Mouse (Mus musculus) limb, embryonic 11.5 days (tissue): ENCODE results near the gene Ube2t. TPM values are rescaled to one million over a fixed set of nuclear protein-coding genes. Genes with fewer than 3 reads are reported as not detected.
A peak's percentile ranks its signal among the peaks of the same experiment; 100 is the strongest.

Source experiments
- ATAC-seq: fragments of 200-750 bp; cut with Nextera tagmentation; 2 replicates; pipeline ENCODE4 v1.8.0; 2017; ENCODE audit warnings: low read depth; ENCODE audit not compliant: insufficient number of reproducible peaks, low FRiP score, low TSS enrichment
- DNase-seq: peaks from one replicate; pipeline ENCODE4 v3.0.0-alpha.2; 2015; ENCODE audit warnings: low spot score
- H3K27ac ChIP-seq: fragments of 300-500 bp; sonication (generic); replicated peaks from 2 replicates; pipeline ENCODE4 v1.5.1; 2014; ENCODE audit warnings: low read depth, mild to moderate bottlenecking, low read length
- H3K27me3 ChIP-seq: fragments of 300-500 bp; sonication (generic); 2 replicates; pipeline ENCODE4 v1.6.1; 2014; ENCODE audit warnings: mild to moderate bottlenecking, low read length, mixed read lengths; ENCODE audit not compliant: control insufficient read depth, insufficient read depth
- H3K36me3 ChIP-seq: fragments of 300-500 bp; sonication (generic); 2 replicates; pipeline ENCODE4 v1.6.1; 2014; ENCODE audit warnings: mild to moderate bottlenecking, low read length, moderate library complexity, mixed read lengths; ENCODE audit not compliant: control insufficient read depth, insufficient read depth
- H3K4me1 ChIP-seq: fragments of 300-500 bp; sonication (generic); 2 replicates; pipeline ENCODE4 v1.6.1; 2014; ENCODE audit warnings: low read length, mixed read lengths; ENCODE audit not compliant: control insufficient read depth, insufficient read depth
- H3K4me2 ChIP-seq: fragments of 300-500 bp; sonication (generic); 2 replicates; pipeline ENCODE4 v1.6.1; 2014; ENCODE audit warnings: low read depth, mild to moderate bottlenecking, moderate library complexity; ENCODE audit not compliant: severe bottlenecking
- H3K4me3 ChIP-seq: fragments of 300-500 bp; sonication (generic); 2 replicates; pipeline ENCODE4 v1.5.1; 2014; ENCODE audit warnings: low read depth, low read length
- H3K9ac ChIP-seq: fragments of 300-500 bp; sonication (generic); 2 replicates; pipeline ENCODE4 v1.6.1; 2014; ENCODE audit warnings: mild to moderate bottlenecking, low read length
- H3K9me3 ChIP-seq: fragments of 300-500 bp; sonication (generic); 2 replicates; pipeline ENCODE4 v1.6.1; 2016; ENCODE audit warnings: low read length; ENCODE audit not compliant: control insufficient read depth
- WGBS: fragments of 180-500 bp; shearing (Covaris S2); extraction: QIAGEN DNeasy Blood & Tissue Kit; methylation state at CpG from one replicate; pipeline ENCODE4 v1.1.7; 2014; 5-methylcytosine and 5-hydroxymethylcytosine counted together
- polyA plus RNA-seq: library from polyadenylated mRNA; unstranded; fragments of >200 nt; fragmentation: Nextera tagmentation; extraction: Ambion mirVana; gene quantifications from 2 replicates; pipeline ENCODE4 v1.2.1, GENCODE M21; 2014

Gene Ube2t
- 46.7 and 48.6 TPM in 2 replicates for polyA plus RNA-seq

DNA sequence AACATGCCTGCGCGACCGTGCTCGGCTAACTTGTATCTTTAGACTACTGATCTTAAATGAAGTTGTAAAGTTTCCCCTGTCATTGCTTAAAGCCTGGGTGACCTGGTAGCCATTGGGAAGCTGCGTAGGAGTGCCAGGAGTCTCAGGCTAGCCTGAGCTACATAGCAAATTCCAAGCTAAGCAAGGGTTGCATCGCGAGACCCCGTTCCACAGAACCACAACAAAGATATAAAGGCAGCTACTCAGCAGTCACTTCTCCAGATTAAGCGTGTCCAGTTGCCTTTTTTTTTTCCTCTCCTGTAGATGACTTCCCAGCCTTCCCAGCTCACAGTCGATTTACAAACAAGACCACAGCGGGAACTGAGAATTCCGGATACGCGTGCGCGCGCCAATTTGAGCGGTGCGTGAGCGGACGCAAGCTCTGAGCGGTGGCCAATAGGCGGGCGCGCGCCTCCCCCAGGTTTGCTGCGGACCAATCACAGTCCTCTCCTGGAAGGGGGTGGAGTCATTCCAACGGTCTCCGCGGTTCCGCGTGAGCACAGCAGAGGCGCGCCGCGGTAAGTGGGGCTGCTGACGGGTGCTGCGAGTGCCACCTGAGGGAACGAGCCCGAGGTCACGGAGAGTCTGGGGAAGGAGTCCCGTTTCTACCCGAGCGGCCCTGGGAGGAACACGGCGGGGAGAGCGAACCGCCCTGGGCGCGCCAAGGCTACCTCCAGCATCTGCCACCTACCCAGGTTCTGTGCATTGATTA is at the start of gene Ube2t:
Gene Ube2t, plus strand, starts transcription at position 513 of the 751 bp plus-strand sequence.
- H3K36me3 ChIP-seq, result no peaks in the 10 kb centered on the region
- WGBS, result 2% methylated on average over 50 of the region's 50 CpGs
- no peaks in the 10 kb centered on the region for H3K9me3 ChIP-seq
- no peak within 1 kb of the TSS for H3K27ac ChIP-seq
- H3K4me1 ChIP-seq, result no peaks in the 10 kb centered on the region
- H3K27me3 ChIP-seq, result no peaks in the 10 kb centered on the region
- H3K4me3 ChIP-seq, result peak within 1 kb of the TSS; percentile 76
- ATAC-seq, result peak; percentile 98
- H3K4me2 ChIP-seq, result peak within 1 kb of the TSS; percentile 51
- DNase-seq, result peak; percentile 95
- H3K9ac ChIP-seq, result peak within 1 kb of the TSS; percentile 65

DNA sequence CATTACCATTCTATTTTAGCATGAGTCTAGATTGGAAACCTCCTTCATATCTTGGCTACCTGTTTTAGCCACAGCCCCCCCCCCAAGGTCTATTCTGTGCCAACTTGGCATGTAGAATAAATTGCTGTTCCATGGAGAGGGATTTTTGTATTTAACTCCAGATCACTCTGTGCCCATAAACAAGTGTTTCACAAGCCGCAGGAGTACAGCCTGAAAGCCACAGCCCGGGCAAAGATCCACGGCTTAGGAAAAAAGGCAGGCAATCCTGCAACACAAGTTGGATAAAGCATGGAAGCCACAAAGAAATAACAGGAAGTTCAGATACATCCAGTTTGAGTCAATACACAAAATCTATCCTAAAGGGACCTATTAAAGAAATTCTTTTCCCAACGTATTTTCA is 48.8 kb upstream of the Ube2t start:
- DNase-seq (no peak), ATAC-seq (no peak)
- Histone ChIP-seq H3K4me1 (no peaks in the 10 kb centered on the region), H3K4me2 (no peak overlapping the region), H3K27me3 (no peaks in the 10 kb centered on the region), H3K4me3 (no peak overlapping the region), H3K9me3 (no peaks in the 10 kb centered on the region), H3K27ac (no peak overlapping the region), H3K9ac (no peak overlapping the region), H3K36me3 (no peaks in the 10 kb centered on the region)
- WGBS, result 90% methylated on average over 4 of the region's 4 CpGs

DNA sequence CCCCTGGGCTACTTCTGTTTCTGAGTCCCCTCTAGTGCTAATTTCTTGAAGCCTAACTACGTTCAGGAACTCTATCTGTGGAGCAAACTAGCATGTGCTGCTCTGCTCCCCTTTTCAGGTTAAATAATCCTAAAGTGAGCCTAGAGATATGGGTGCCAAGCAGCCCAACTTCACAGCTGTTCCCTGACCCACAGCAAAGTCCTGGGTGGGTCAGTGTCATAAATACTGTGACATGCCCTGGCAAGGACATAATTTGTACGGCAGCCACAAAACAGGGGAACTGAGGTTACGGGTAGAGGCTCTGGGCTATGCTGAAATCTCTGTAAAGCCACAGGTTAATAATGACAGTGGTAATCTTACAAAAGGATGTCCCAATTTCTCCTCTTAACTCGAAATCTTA is 46.9 kb upstream of the Ube2t start:
- H3K4me3 ChIP-seq, result no peak overlapping the region
- no peaks in the 10 kb centered on the region for H3K27me3 ChIP-seq
- H3K4me2 ChIP-seq, result no peak overlapping the region
- 81% methylated on average over 4 of the region's 4 CpGs for WGBS
- DNase-seq (no peak), ATAC-seq (no peak)
- H3K36me3 ChIP-seq, result no peaks in the 10 kb centered on the region
- no peaks in the 10 kb centered on the region for H3K4me1 ChIP-seq
- no peak overlapping the region for H3K9ac ChIP-seq
- no peaks in the 10 kb centered on the region for H3K9me3 ChIP-seq
- H3K27ac ChIP-seq, result no peak overlapping the region

DNA sequence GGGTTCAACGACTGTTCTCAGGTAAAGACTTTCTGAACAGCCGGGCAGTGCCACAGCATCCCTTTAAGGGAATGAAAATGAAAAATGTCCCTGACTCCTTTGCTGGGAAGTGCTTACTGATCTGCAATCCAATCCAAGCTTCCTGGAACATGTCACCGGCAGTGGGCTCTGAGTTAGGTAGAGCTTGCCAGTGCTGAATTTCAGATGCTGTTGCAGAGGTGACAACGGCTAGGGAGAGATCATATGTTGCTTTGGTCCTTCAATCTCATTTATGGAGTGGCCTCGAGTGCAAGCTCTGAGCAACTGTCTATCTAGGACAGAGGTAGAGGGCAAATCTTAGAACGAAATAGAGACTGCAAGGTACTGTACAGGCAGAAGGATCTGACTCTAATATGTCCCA is 43.4 kb upstream of the Ube2t start:
- WGBS, result 81% methylated on average over 6 of the region's 6 CpGs
- ATAC-seq, result no peak

DNA sequence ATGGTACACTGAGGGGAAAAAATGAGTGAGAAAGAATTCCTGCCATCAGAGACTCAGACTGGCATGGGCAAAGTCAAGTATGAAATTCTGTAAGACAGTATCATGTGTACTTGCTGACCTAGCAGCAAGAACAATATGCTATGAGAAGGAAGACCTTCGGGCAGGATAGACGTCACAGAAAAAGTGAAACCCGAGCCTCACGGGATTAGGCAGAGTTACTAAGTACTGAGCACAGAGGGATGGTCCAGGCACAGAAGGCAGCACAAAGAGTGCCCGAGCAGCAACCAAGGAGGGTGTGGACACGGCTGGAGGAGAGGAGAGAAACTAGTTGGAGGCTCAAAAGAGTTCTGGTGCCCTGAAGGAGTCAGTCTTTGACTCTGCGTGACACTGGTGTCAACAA is 29.9 kb upstream of the Ube2t start:
- Histone ChIP-seq H3K4me1 (0 out of 2 replicates have a peak, but pooled peaks cover 3% of the 10 kb centered on the region), H3K9ac (no peak overlapping the region), H3K9me3 (no peaks in the 10 kb centered on the region), H3K27ac (no peak overlapping the region), H3K4me3 (no peak overlapping the region), H3K27me3 (no peaks in the 10 kb centered on the region), H3K36me3 (no peaks in the 10 kb centered on the region), H3K4me2 (no peak overlapping the region)
- WGBS, result 51% methylated on average over 7 of the region's 7 CpGs
- ATAC-seq, result no peak
- DNase-seq, result peak; percentile 26

More for the DNA sequence above, 43.4 kb upstream of the Ube2t start:
- Histone ChIP-seq H3K27me3 (no peaks in the 10 kb centered on the region), H3K27ac (no peak overlapping the region), H3K9me3 (no peaks in the 10 kb centered on the region), H3K4me3 (no peak overlapping the region), H3K36me3 (no peaks in the 10 kb centered on the region), H3K9ac (no peak overlapping the region), H3K4me2 (no peak overlapping the region), H3K4me1 (no peaks in the 10 kb centered on the region)
- no peak for DNase-seq

DNA sequence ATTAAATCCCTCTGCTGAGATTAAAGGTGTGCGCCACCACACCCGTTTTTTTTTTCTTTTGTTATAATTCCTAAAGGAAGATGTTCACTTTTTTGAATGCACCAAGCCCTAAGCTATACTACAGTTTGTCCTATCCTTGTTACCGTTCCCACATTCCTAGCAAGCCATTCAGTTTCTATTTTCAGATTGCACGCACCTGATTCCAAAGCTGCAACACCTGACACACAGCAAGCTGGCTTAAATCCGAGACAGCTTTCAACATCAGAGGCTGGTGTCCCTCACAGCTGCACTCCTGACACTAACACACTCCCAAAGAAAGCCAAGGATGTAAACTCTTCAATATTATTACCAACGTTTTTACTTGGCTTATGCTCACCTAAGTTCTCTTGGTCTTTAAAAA is 26.0 kb upstream of the Ube2t start:
- no peaks in the 10 kb centered on the region for H3K9me3 ChIP-seq

DNA sequence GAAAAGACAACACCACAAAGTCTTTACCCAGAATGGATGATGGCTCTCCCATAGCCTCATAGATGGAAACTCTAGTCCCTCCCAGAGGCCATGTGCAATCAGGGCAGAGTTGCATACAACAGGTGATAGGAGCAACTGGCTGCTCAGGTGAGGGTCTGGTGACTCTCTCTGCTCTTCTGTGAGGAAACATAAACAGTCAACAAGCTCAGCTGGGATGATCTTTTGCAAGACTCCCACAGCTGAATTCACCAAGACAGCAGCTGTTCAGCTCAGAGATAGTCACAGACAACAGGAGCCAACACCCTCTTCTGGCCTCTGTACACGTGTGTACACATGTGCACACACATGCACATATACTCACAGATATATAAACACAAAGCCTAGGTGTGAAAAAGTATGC is 24.1 kb upstream of the Ube2t start:
- H3K4me3 ChIP-seq, result no peak overlapping the region
- H3K36me3 ChIP-seq, result no peaks in the 10 kb centered on the region
- no peak overlapping the region for H3K27ac ChIP-seq
- H3K9me3 ChIP-seq, result no peaks in the 10 kb centered on the region
- no peak overlapping the region for H3K9ac ChIP-seq
- H3K4me1 ChIP-seq, result no peaks in the 10 kb centered on the region
- no peak overlapping the region for H3K4me2 ChIP-seq
- H3K27me3 ChIP-seq, result no peaks in the 10 kb centered on the region
- DNase-seq (no peak), ATAC-seq (no peak)
- WGBS, result 79% methylated on average over 1 of the region's 1 CpGs

More for the DNA sequence above, 26.0 kb upstream of the Ube2t start:
- ATAC-seq, result no peak
- Histone ChIP-seq H3K4me3 (no peak overlapping the region), H3K4me1 (0 out of 2 replicates have a peak, but pooled peaks cover 3% of the 10 kb centered on the region), H3K27me3 (no peaks in the 10 kb centered on the region), H3K4me2 (no peak overlapping the region), H3K9ac (no peak overlapping the region), H3K36me3 (no peaks in the 10 kb centered on the region), H3K27ac (no peak overlapping the region)
- WGBS, result 88% methylated on average over 6 of the region's 6 CpGs
- DNase-seq, result no peak

DNA sequence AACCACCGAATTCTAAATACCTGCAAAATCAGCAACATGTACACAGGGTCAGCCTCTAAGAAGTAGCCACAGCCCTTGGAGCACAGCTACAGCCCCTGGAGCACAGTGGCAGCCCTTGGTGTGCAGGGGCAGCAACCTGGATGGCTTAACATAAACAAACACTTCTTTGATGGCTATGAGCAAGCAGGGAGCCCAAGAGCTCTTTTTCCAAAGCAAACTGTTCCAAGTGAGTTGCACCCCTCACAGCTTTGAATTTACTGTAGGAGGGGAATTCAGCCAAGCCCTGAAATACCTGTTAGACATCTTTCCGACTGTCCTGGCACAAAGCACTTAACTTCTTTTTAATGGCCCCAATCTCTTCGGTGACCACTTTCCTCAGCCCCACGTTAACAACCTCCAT is 21.5 kb upstream of the Ube2t start:
- DNase-seq, result no peak
- Histone ChIP-seq H3K27me3 (no peaks in the 10 kb centered on the region), H3K4me3 (no peak overlapping the region), H3K9ac (no peak overlapping the region), H3K4me2 (no peak overlapping the region), H3K36me3 (no peaks in the 10 kb centered on the region), H3K4me1 (no peaks in the 10 kb centered on the region), H3K9me3 (no peaks in the 10 kb centered on the region), H3K27ac (no peak overlapping the region)
- WGBS, result 49% methylated on average over 4 of the region's 4 CpGs
- ATAC-seq, result no peak

DNA sequence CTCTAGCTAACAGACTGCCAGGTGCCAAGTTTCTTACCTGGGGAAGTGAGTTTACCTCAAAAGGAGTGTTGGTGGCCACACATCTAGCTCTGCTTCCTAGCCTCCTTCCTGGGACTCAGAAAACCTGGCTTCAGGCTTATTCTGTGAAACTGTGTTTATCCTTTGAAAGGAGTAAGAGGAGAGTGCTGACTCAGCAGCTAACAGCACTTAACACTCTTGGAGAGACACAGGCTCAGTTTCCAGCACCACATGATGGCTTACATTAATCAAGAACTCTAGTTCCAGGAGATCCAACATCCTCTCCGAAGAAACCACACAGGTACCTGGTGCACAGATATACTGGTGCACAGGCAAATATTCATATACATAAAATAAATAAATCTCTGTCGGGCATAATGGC is 19.5 kb upstream of the Ube2t start:
- H3K4me2 ChIP-seq, result no peak overlapping the region
- no peak for ATAC-seq
- H3K36me3 ChIP-seq, result no peaks in the 10 kb centered on the region
- no peak overlapping the region for H3K27ac ChIP-seq
- no peaks in the 10 kb centered on the region for H3K27me3 ChIP-seq
- H3K9ac ChIP-seq, result no peak overlapping the region
- no peak for DNase-seq
- WGBS, result 86% methylated on average over 2 of the region's 2 CpGs
- no peaks in the 10 kb centered on the region for H3K4me1 ChIP-seq
- no peak overlapping the region for H3K4me3 ChIP-seq
- no peaks in the 10 kb centered on the region for H3K9me3 ChIP-seq
